12 mouse cellular contexts compared by ENCODE assay signal in genomic region chr2:72493039-72493438, GRCm38 (mm10). TPM values are rescaled to one million over a fixed set of nuclear protein-coding genes. Genes with fewer than 3 reads are reported as not detected.
DNase-seq lines count a peak whose midpoint lies in the region; ATAC-seq and TF ChIP-seq lines count a peak whose summit lies in the region.
"Had no signal": no experiment of that assay in that cellular context is flagged by ENCODE, and none has a peak within 500 bp of the region (broad histone marks: within the 10 kb centered on the region; RNA-seq: fewer than 3 reads in every experiment).

No protein-coding gene starts in this region.

- peak overlapping the region; percentile 48 for H3K4me2 ChIP-seq in heart, postnatal 0 days (ENCODE audit: low read depth, low read length)
- H3K4me2 ChIP-seq in liver, postnatal 0 days (ENCODE audit: low read depth, low read length): peak overlapping the region; percentile 56

- 0 out of 2 replicates have a peak overlapping the region, but pooled peaks have one; percentile 8 for H3K4me3 ChIP-seq in heart, postnatal 0 days (ENCODE audit: low read depth, low read length)
- no peak overlapping the region for H3K4me3 ChIP-seq in heart, adult 2 months
- H3K4me3 ChIP-seq in liver, postnatal 0 days (ENCODE audit: low read depth, low read length): 0 out of 2 replicates have a peak overlapping the region, but pooled peaks have one; percentile 5

- TF ChIP-seq CTCF in heart, postnatal 0 days (IDR thresholded peaks at IDR 0.05; ENCODE audit: low read depth): no peak
- no peak for TF ChIP-seq CTCF in heart, adult 2 months (IDR thresholded peaks at IDR 0.05)
- no peak for TF ChIP-seq CTCF in liver, postnatal 0 days (IDR thresholded peaks at IDR 0.05; ENCODE audit: low read depth)

- no peak for DNase-seq in heart, postnatal 0 days (ENCODE audit: low spot score)
- DNase-seq in heart, adult 2 months: no peak
- DNase-seq in thymus, postnatal 0 days (ENCODE audit: low spot score): peak; percentile 51
- no peak for DNase-seq in thymus, postnatal 4 days
- no peak for DNase-seq in liver, postnatal 0 days
- no peak for DNase-seq in kidney, adult 8-10 months
- DNase-seq in urinary bladder, adult 18-20 months (ENCODE audit: low spot score in 2 of 2): no peak
- DNase-seq in embryo, embryonic 10.5 days (ENCODE audit: low spot score): no peak
- DNase-seq: adrenal gland, postnatal 25 days; cerebellum, postnatal 25 days; heart, adult 11 months; layer of hippocampus, adult 9-11 months had no signal

- H3K27me3 ChIP-seq in heart, postnatal 0 days (ENCODE audit: control insufficient read depth, insufficient read depth, low read length): no peaks in the 10 kb centered on the region
- no peaks in the 10 kb centered on the region for H3K27me3 ChIP-seq in heart, adult 2 months (ENCODE audit: control insufficient read depth, insufficient read depth, low read length)
- no peaks in the 10 kb centered on the region for H3K27me3 ChIP-seq in liver, postnatal 0 days (ENCODE audit: insufficient read depth, low read length)

- TF ChIP-seq POLR2A in heart, adult 2 months (IDR thresholded peaks at IDR 0.05; ENCODE audit: insufficient read depth, low read depth, low read length): no peak

- 0 out of 2 replicates have a peak, but pooled peaks cover 3% of the 10 kb centered on the region for H3K9me3 ChIP-seq in heart, postnatal 0 days (replicated peaks; ENCODE audit: control insufficient read depth, low read length)
- H3K9me3 ChIP-seq in liver, postnatal 0 days (ENCODE audit: low read length): no peaks in the 10 kb centered on the region

- H3K27ac ChIP-seq in heart, postnatal 0 days (ENCODE audit: low read depth): no peak overlapping the region
- no peak overlapping the region for H3K27ac ChIP-seq in heart, adult 2 months
- no peak overlapping the region for H3K27ac ChIP-seq in liver, postnatal 0 days (ENCODE audit: low read depth)

- H3K4me1 ChIP-seq in heart, postnatal 0 days (ENCODE audit: control insufficient read depth, insufficient read depth): no peaks in the 10 kb centered on the region
- no peaks in the 10 kb centered on the region for H3K4me1 ChIP-seq in heart, adult 2 months (ENCODE audit: control insufficient read depth, insufficient read depth, low read length)
- H3K4me1 ChIP-seq in liver, postnatal 0 days (ENCODE audit: insufficient read depth): no peaks in the 10 kb centered on the region; the same call in 1 of the 2 replicates

- 23% methylated on average over 14 of the region's 14 CpGs for WGBS in heart, postnatal 0 days
- WGBS in heart, adult 2 months: 14% methylated on average over 14 of the region's 14 CpGs
- 15% methylated on average over 14 of the region's 14 CpGs for WGBS in liver, postnatal 0 days (ENCODE audit: insufficient replicate concordance)

- H3K79me2 ChIP-seq in heart, adult 2 months (replicated peaks; ENCODE audit: control insufficient read depth, insufficient read depth, low read length): no peaks in the 10 kb centered on the region

- no peak for ATAC-seq in heart, postnatal 0 days (ENCODE audit: insufficient read depth, low read depth)
- no peak for ATAC-seq in liver, postnatal 0 days

- TF ChIP-seq EP300 in heart, postnatal 0 days (IDR thresholded peaks at IDR 0.05; ENCODE audit: low read depth): no peak
- TF ChIP-seq EP300 in heart, adult 2 months (IDR thresholded peaks at IDR 0.05; ENCODE audit: insufficient read depth, low read depth, low read length): no peak
- no peak for TF ChIP-seq EP300 in liver, postnatal 0 days (IDR thresholded peaks at IDR 0.05; ENCODE audit: low read depth)

- no peak overlapping the region for H3K9ac ChIP-seq in heart, postnatal 0 days (replicated peaks; ENCODE audit: low read depth, low read length)
- H3K9ac ChIP-seq in heart, adult 2 months (ENCODE audit: low read depth, low read length): no peak overlapping the region
- H3K9ac ChIP-seq in liver, postnatal 0 days (replicated peaks): no peak overlapping the region

- H3K36me3 ChIP-seq in heart, postnatal 0 days (replicated peaks; ENCODE audit: control insufficient read depth, insufficient read depth, low read length): no peaks in the 10 kb centered on the region
- no peaks in the 10 kb centered on the region for H3K36me3 ChIP-seq in heart, adult 2 months (ENCODE audit: control insufficient read depth, insufficient read depth, low read length)
- H3K36me3 ChIP-seq in liver, postnatal 0 days (replicated peaks; ENCODE audit: insufficient read depth, low read length): no peaks in the 10 kb centered on the region

- intact Hi-C loops in heart, adult 2 months (cut with DNase I): no loop called here

RNA-seq across cellular contexts. Expression of gene Cdca7, which starts 17.1 kb away (rescaled TPM):
- 7.7 and 20.5 TPM in 2 replicates for total RNA-seq in heart, postnatal 0 days (2014; rRNA removed; ENCODE audit: low replicate concordance)
- 13.8 and 14.9 TPM in 2 replicates for polyA plus RNA-seq in heart, postnatal 0 days (2015; fragmentation: Nextera tagmentation; extraction: Ambion mirVana)
- 1 to 10 TPM; 1.2 to 1.9 TPM for total RNA-seq in heart, adult 2 months (2021)
- polyA plus RNA-seq in heart, adult 2 months (2012; rRNA removed): 2.3 and 2.5 TPM in 2 replicates
- 361 and 379 TPM in 2 replicates for polyA plus RNA-seq in thymus, postnatal 0 days (2015; fragmentation: Nextera tagmentation; extraction: Ambion mirVana)
- 26.4 and 31.7 TPM in 2 replicates for polyA plus RNA-seq in liver, postnatal 0 days (2015; fragmentation: Nextera tagmentation; extraction: Ambion mirVana)

Comparison
In these comparisons a context has a peak if more than half of its experiments do, and no peak if none do; other contexts are left out.
1. RNA of gene Cdca7, which starts 17.1 kb away (polyA plus RNA-seq): 361 to 379 TPM in thymus, postnatal 0 days; 26.4 to 31.7 TPM in liver, postnatal 0 days, 13.8 to 14.9 TPM in heart, postnatal 0 days and 2.3 to 2.5 TPM in heart, adult 2 months; every median in the first group is over 10 times any median in the second.